Mouse (Mus musculus) stomach, postnatal 0 days (tissue): ENCODE data around the gene C1qa. TPM values are rescaled to one million over a fixed set of nuclear protein-coding genes. Genes with fewer than 3 reads are reported as not detected.

ENCODE experiments used
- ATAC-seq: fragments of 200-750 bp; cut with Nextera tagmentation; 2 replicates; pipeline ENCODE4 v1.8.0; 2017; ENCODE audit not compliant: low FRiP score, low TSS enrichment
- DNase-seq: peaks from one replicate; pipeline ENCODE4 v3.0.0-alpha.2; 2016; ENCODE audit warnings: low spot score
- H3K27ac ChIP-seq: fragments of 300-500 bp; sonication (generic); replicated peaks from 2 replicates; pipeline ENCODE4 v1.5.1; 2014; ENCODE audit warnings: mild to moderate bottlenecking, control low read depth
- H3K27me3 ChIP-seq: fragments of 300-500 bp; sonication (generic); 2 replicates; pipeline ENCODE4 v1.6.1; 2014; ENCODE audit warnings: low read length; ENCODE audit not compliant: control insufficient read depth, insufficient read depth
- H3K36me3 ChIP-seq: fragments of 300-500 bp; sonication (generic); 2 replicates; pipeline ENCODE4 v1.6.1; 2014; ENCODE audit warnings: low read length, mixed read lengths; ENCODE audit not compliant: control insufficient read depth, insufficient read depth
- H3K4me1 ChIP-seq: fragments of 300-500 bp; sonication (generic); replicated peaks from 2 replicates; pipeline ENCODE4 v1.6.1; 2014; ENCODE audit warnings: antibody characterized with exemption; ENCODE audit not compliant: control insufficient read depth, insufficient read depth
- H3K4me2 ChIP-seq: fragments of 300-500 bp; sonication (generic); replicated peaks from 2 replicates; pipeline ENCODE4 v1.6.1; 2014; ENCODE audit warnings: low read depth, mild to moderate bottlenecking, control low read depth, moderate library complexity
- H3K4me3 ChIP-seq: fragments of 300-500 bp; sonication (generic); 2 replicates; pipeline ENCODE4 v1.5.1; 2014; ENCODE audit warnings: low read depth, low read length, control low read depth
- H3K9ac ChIP-seq: fragments of 300-500 bp; sonication (generic); 2 replicates; pipeline ENCODE4 v1.6.1; 2014; ENCODE audit warnings: mild to moderate bottlenecking, low read length, control low read depth, mixed read lengths
- H3K9me3 ChIP-seq: fragments of 300-500 bp; sonication (generic); 2 replicates; pipeline ENCODE4 v1.6.1; 2016; ENCODE audit warnings: low read length; ENCODE audit not compliant: control insufficient read depth
- CTCF ChIP-seq: IDR thresholded peaks from 2 replicates; pipeline ENCODE4 v1.5.1; 2016; ENCODE audit warnings: antibody characterized with exemption, low read depth, mild to moderate bottlenecking, moderate library complexity
- EP300 ChIP-seq: optimal IDR thresholded peaks from 2 replicates; pipeline ENCODE3; 2016; ENCODE audit warnings: antibody characterized with exemption
- WGBS: fragments of 180-500 bp; shearing (Covaris S2); extraction: QIAGEN DNeasy Blood & Tissue Kit; methylation state at CpG from one replicate; pipeline ENCODE4 v1.1.7; 2014; 5-methylcytosine and 5-hydroxymethylcytosine counted together
- polyA plus RNA-seq: library from polyadenylated mRNA; unstranded; fragments of >200 nt; fragmentation: Nextera tagmentation; extraction: Ambion mirVana; gene quantifications from 2 replicates; pipeline ENCODE4 v1.2.1, GENCODE M21; 2015

C1qa gene
- polyA plus RNA-seq, 1 experiment from 2014 or later = 49.7 TPM

DNA sequence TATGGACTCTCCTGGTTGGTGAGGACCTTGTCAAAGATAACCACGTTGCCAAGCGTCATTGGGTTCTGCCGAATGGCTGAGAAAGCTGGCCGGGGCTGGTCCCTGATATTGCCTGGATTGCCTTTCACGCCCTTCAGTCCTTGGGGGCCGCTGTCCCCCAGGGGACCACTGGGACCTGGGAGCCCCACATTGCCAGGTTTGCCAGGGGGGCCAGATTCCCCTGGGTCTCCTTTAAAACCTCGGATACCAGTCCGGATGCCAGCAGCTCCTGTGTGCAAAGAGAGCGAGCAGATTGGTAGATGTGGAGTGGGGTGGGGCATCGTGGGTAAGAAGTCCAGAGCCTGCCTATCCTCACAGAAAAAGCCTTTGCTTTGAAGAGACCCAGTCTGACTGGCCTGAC lies 2.1 kb downstream of the C1qa start:
- no peaks in the 10 kb centered on the region for H3K4me1 ChIP-seq
- H3K36me3 ChIP-seq = no peaks in the 10 kb centered on the region
- H3K9me3 ChIP-seq = no peaks in the 10 kb centered on the region
- H3K4me2 ChIP-seq = no peak overlapping the region
- no peaks in the 10 kb centered on the region for H3K27me3 ChIP-seq
- DNase-seq (no peak), ATAC-seq (no peak)
- no peak overlapping the region for H3K27ac ChIP-seq
- no peak overlapping the region for H3K9ac ChIP-seq
- no peak for TF ChIP-seq CTCF
- no peak for TF ChIP-seq EP300
- H3K4me3 ChIP-seq = no peak overlapping the region
- 29% methylated on average over 10 of the region's 10 CpGs for WGBS

DNA sequence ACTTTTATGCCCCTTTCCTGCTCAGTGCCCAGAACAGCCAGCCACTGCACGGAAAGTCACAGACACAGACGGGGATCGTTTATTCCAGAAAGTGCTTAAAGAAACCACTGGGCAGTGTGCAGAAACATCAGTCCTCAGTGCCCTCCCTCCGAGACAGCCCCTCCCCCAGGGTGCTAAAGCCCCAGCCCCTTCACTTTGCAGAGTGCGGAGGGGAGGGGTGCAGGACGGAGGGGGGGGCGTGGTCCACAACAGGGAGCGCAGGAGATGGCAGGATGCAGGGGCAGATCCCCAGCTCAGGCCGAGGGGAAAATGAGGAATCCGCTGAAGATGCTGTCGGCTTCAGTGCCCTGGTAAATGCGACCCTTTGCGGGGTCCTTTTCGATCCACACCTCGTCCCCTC lies 2.7 kb downstream of the C1qa start:
- Histone ChIP-seq H3K4me2 (no peak overlapping the region), H3K4me3 (no peak overlapping the region), H3K27me3 (no peaks in the 10 kb centered on the region), H3K9me3 (no peaks in the 10 kb centered on the region), H3K9ac (no peak overlapping the region), H3K27ac (no peak overlapping the region), H3K4me1 (no peaks in the 10 kb centered on the region), H3K36me3 (no peaks in the 10 kb centered on the region)
- WGBS = 12% methylated on average over 15 of the region's 15 CpGs
- ATAC-seq (no peak), DNase-seq (no peak)
- TF ChIP-seq EP300 (no peak), CTCF (no peak)

DNA sequence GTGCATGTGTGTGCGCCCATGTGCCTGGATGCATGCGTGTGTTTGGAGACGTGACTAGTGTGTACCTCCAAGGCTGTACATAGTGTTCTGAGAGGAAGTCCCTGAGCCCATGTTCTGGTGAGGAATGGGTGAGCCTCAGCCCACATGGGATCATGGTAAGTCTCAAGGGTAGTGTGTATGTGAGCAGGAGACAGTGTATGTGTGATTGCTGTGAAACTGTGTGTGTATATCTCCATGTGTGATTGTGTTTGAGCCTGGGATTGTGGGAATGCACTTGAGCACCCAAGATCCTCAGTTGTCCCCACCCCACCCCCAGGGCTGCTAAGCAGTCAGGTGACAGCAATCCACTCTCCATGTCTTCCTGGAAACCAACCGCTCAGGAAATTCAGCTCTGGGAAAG lies 3.8 kb downstream of the C1qa start:
- WGBS = 63% methylated on average over 4 of the region's 4 CpGs
- Histone ChIP-seq H3K9me3 (no peaks in the 10 kb centered on the region), H3K27me3 (no peaks in the 10 kb centered on the region), H3K27ac (no peak overlapping the region), H3K4me2 (no peak overlapping the region), H3K4me3 (no peak overlapping the region), H3K4me1 (no peaks in the 10 kb centered on the region), H3K36me3 (no peaks in the 10 kb centered on the region), H3K9ac (no peak overlapping the region)
- DNase-seq = no peak
- TF ChIP-seq CTCF = no peak
- TF ChIP-seq EP300 = no peak
- no peak for ATAC-seq

DNA sequence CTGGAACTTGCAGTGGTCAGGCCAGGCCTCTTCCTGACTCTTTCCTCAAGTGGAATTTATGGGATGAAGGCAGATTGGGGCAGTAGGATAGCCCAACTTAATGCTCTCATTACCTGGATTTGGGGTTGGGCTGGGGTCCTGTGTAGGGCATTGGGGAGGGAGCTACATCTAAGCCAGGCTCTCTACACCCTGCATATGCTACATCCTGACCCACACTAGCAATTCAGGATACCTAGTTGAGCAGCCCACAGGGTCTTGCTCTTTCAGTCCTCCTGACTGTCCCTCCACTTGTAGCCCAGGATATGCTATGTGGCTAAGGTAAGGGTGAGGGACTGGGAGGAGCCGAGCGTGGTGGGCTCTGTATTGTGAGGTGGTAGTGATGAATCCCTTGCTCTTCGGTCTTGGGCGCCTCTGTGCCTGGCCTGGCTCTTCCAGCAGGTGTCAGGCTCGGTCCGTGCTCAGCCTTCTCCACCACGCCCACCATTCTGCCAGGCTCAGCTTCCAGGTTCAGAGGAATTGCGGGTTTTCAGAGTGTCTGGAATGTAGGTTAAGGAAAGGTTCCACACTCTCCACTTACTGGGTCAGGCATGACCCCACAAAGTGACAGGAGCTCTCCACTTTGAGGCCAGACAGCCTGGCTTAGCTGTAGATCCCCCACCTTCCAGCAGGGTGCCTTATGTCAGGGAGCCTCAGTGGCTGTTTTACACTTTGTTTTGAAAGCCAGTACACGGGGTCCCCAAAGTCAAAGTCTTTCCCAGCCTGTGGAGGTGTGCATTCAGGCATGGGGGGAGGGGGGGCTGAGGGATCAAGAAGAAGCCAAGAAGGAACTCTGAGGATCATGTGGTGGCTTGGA lies 4.7 kb downstream of the C1qa start:
- Histone ChIP-seq H3K27me3 (no peaks in the 10 kb centered on the region), H3K4me2 (no peak overlapping the region), H3K36me3 (no peaks in the 10 kb centered on the region), H3K27ac (no peak overlapping the region), H3K4me1 (no peaks in the 10 kb centered on the region), H3K9ac (no peak overlapping the region), H3K4me3 (no peak overlapping the region), H3K9me3 (no peaks in the 10 kb centered on the region)
- WGBS = 5% methylated on average over 9 of the region's 9 CpGs
- peak; percentile 64 for DNase-seq
- ATAC-seq = 0 out of 2 replicates have a peak, but pooled peaks have one; percentile 27
- TF ChIP-seq CTCF = peak; percentile 84
- TF ChIP-seq EP300 = no peak

DNA sequence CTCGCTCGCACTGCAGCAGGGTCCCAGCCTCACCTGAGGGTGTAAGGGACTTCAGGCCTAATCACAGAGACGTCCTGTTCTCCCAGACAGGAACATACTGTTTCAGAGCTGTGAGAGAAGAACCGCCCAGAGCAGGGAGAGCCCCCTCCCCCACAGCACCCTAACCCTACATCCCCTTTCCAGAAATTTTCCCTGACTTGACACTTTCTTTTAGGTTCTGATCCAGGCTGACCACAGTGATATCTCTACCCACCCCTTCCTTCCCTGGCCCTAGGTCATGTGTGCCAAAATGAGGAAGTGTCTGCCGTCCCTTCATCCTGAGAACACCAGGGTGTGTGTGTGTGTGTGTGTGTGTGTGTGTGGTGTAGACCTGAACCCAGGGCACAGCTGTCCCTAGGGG lies 5.8 kb downstream of the C1qa start, which contains the start of gene C1qc:
Gene C1qc, minus strand, starts transcription at position 255 of the 400 bp plus-strand sequence.
- no peaks in the 10 kb centered on the region for H3K36me3 ChIP-seq
- H3K4me2 ChIP-seq = no peak within 1 kb of the TSS
- WGBS = 54% methylated on average over 5 of the region's 5 CpGs
- no peak for DNase-seq
- peak; percentile 11; the same call in 1 of the 2 replicates for ATAC-seq
- no peaks in the 10 kb centered on the region for H3K27me3 ChIP-seq
- H3K9me3 ChIP-seq = no peaks in the 10 kb centered on the region
- H3K9ac ChIP-seq = no peak within 1 kb of the TSS
- TF ChIP-seq EP300 (no peak), CTCF (no peak)
- no peak within 1 kb of the TSS for H3K4me3 ChIP-seq
- H3K27ac ChIP-seq = no peak within 1 kb of the TSS
- no peaks in the 10 kb centered on the region for H3K4me1 ChIP-seq

GRCm38 (mm10) chr4:136892371-136892770 lies 6.2 kb downstream of the C1qa start:
- TF ChIP-seq CTCF = no peak
- TF ChIP-seq EP300 = no peak
- Histone ChIP-seq H3K27me3 (no peaks in the 10 kb centered on the region), H3K4me1 (no peaks in the 10 kb centered on the region), H3K36me3 (no peaks in the 10 kb centered on the region), H3K9me3 (no peaks in the 10 kb centered on the region), H3K27ac (no peak overlapping the region), H3K4me2 (no peak overlapping the region), H3K9ac (no peak overlapping the region), H3K4me3 (no peak overlapping the region)
- WGBS = 67% methylated on average over 7 of the region's 7 CpGs
- DNase-seq (no peak), ATAC-seq (no peak)
